Mouse (Mus musculus) lung, adult 2 months (tissue): ENCODE measurements around the gene Cacna1i.

Experiments used
- CTCF ChIP-seq: fragments of 200-500 bp; IDR thresholded peaks from 2 replicates; pipeline ENCODE4 v1.5.1; 2011; ENCODE audit warnings: mild to moderate bottlenecking, low read length, control low read depth; ENCODE audit not compliant: insufficient read depth
- POLR2A ChIP-seq: fragments of 200-500 bp; IDR thresholded peaks from 2 replicates; pipeline ENCODE4 v1.6.1; 2011; ENCODE audit warnings: low read depth, mild to moderate bottlenecking, control low read depth, low read length, borderline replicate concordance; ENCODE audit errors: extremely low read depth

GRCm38 (mm10) chr15:80346510-80346909 is 59.5 kb downstream of the Cacna1i start:
- TF ChIP-seq CTCF (no peak), POLR2A (no peak)
